Mouse (Mus musculus): ENCODE data around the gene Stard13.

Gene Stard13

GRCm38 (mm10) chr5:151057716-151058115 lies 175.9 kb downstream of the Stard13 start:
- no peak for ATAC-seq (ENCODE audit: low TSS enrichment)

DNA sequence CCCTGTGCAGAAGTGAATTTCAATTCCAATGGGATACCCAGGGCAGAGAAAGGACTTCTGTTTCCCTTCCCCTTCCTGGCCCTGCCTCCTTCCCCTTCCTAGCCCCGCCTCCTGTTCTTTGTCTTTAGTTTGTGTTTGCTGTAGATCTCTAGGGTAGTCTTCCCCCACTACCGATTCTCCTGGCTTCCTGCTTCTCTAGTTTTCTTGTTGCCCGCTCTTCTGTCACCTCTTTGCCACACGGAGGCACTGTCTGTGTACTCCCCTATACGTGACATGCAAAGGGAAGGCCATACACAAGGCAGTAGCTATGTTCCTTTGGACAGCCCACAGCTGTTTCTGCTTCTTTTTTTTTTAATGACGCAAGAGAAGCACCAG lies 176.7 kb downstream of the Stard13 start:
- no peak for ATAC-seq (ENCODE audit: low TSS enrichment)

DNA sequence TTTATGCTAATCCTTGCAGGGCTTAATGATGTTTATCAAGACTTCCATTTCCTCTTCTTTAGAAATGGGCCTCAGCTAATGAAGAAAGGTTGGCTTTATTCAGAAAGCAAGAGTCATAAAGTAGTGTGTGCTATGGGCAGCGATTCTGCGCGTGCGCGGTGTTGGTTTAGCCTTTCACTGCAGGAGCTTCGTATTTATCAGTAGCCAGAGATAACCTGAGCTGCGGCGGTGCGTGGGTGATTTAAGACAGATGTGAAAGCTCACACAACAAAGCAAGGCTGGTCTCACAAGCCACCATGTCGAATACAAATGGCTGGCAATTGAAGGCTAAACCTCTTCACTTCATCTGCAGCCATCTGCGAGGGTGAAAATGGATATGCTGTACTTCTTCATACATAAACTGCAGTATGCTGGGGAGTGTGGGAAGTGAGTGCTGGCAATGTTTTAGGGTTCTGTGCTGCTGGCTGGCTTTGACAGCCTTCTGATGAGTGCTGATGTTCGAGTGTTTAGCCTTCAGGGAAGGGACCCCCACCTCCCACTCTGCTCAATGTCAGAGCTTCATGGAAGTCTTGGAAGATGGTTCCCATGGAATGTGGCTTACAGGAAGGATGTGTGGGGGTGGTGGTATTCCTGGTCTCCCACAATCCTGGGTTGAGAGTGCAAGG lies 177.2 kb downstream of the Stard13 start:
- ATAC-seq (ENCODE audit: low TSS enrichment): peak; percentile 73

DNA sequence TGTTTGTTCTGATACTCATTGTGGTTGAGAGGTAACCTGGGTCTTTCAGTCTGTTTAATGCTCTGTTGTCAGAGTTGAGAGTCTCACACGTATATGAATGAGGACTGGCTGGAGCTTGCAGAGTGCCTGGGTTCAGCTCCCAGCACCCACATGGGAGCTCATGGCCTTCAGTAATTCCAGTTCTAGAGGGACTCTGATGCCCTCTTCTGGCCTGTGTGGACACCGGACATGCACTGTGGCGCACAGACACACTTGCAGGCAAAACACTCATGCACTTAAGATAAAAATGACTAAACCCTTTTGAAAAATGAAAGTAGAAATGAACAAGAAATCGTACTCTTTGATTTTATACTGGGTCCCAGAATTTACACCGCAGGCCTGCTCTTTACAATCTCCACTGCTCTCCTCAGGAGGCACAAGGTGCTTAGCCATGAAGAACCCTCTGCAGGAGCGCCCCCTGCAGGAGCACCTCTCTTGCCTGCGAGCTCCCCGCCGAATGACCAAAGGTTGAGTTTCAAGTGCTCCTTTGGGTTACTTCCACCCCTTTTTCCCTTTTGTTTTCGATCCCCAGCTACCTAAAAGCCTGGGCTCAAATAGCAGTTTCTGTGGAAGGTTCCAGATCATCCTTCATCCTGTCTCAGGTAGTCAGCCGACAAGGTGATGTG lies 178.1 kb downstream of the Stard13 start:
- ATAC-seq (ENCODE audit: low TSS enrichment): no peak

DNA sequence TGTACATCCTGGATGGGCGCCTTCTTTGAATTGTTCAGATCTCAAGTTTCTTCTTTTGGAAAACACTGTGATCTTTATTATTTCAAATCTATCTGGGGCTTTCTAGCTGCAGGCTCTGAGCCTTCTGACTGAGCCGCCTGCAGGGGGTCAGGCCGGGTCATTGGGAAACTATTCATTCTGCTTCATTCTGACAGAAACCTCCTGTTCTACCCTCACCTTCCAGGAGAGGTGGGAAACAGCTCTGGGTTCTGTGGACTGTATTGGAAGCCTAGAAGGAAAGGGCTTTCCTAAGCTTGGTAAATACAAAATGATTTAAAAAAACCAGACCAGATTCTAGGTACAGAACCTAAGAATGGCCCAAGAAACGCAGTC lies 178.9 kb downstream of the Stard13 start:
- no peak for ATAC-seq (ENCODE audit: low TSS enrichment)

DNA sequence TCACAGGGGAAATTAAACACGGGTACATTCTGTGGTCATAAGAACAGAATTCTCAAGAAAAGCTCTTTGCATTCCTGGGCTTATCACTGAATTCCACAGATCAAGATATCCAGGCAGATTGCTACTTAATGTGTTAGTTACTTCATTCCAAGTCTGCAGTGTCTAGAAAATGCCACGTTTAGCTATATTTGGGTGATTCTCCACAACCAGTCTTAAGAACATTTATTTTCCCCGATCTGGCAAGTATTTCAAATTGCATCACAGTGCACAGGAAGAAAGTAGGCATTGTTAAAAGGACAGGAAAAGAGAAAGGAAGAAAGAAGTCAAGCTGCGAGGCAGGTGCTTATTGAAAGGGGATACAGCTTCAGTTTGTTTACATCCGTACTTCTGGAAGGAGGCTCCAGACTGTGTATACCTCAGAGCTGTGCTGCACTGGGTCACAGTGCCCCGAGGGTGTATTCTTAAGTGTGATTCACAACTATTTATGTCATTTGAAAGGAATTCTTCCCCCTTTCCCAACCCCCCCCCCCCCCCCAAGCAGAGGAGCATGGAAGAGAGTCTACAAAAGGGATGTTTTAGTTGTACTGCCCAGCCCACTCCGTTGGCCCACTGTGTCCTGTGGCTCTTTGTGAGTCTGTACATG lies 179.4 kb downstream of the Stard13 start:
- ATAC-seq (ENCODE audit: low TSS enrichment): peak; percentile 46

DNA sequence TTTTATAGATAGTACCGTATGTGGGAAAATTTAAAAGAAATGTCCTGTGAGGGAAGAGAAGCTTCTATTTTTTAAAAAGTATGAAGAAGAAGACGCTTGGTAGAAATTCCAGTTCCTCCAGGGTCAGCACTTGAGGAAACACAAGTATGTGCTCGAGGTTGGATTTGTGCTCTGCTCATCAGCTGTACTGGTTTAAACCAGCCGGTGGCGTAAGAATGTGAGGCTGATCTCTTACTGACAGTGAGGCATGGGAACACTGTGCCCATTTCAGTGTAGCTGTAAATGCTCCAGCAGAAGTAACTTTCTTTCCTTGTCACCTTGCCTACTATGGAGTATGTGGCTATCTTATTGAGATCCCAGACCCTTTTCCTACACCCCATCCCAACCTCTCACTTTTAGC lies 180.4 kb downstream of the Stard13 start:
- no peak for ATAC-seq (ENCODE audit: low TSS enrichment)

DNA sequence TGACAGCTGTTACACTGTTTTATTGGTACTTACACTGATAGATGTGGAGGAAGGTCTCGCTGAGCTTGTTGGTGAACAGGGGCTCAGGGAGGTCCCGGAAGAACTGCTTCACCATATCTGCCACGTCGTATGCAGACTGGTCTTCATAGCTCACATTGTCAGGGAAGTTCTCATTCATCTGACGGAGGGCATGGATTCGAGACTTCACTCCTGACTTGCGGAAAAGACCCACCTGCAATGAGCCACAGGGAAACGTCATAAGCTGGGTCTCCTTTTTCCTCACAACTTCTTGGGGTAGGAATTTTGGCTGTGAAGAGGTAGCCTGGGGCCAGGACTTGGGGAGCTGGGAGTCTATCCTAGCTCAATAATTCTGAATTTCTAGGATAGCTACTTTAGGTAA lies 181.3 kb downstream of the Stard13 start:
- ATAC-seq (ENCODE audit: low TSS enrichment): no peak

DNA sequence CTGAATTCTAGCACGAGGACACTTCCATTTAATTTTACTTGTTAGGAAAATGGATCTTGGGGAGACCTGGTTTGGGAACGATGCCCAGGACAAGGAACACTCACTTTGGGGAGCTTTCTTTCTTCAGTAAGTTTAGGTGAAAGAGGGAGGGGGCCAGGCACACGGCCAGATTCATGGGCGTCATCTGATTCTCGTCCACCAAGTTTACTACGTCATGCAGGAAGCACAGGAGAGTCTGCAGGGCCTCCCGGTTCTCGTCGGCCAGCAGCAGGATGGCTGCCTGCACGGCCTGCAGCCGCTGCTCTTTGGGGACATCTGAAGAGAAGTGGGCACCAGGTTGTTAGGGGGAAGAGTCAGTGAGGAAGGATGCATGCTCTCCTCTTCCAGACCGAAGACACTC lies 186.1 kb downstream of the Stard13 start:
- no peak for ATAC-seq (ENCODE audit: low TSS enrichment)

GRCm38 (mm10) chr5:151046917-151047316 lies 186.7 kb downstream of the Stard13 start:
- no peak for ATAC-seq (ENCODE audit: low TSS enrichment)

- ATAC-seq (ENCODE audit: low TSS enrichment): peak; percentile 88
Measured at GRCm38 (mm10) chr5:151046131-151046530, 187.5 kb downstream of the Stard13 start.

DNA sequence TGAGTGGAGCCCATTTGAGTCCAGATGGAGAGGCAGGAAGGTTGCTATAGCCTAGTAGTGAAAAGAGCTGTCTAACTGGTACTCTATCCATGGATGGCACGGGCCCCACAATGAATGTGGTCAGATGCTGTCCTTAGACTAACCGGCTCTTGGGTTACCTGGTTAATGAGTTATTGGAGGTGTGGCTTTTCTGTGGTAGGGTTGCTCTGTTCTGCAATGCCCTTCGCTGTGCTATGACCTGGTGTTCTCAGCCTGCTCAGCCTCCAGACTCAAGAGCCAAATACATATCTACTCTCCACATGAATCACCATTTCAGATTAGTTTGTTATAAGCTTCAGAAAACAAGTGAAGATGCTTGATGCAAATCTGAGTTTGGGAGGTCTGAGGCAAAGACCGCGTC lies 190.7 kb downstream of the Stard13 start:
- no peak for ATAC-seq (ENCODE audit: low TSS enrichment)

GRCm38 (mm10) chr5:151037871-151038270 lies 195.8 kb downstream of the Stard13 start:
- no peak for ATAC-seq (ENCODE audit: low TSS enrichment)

DNA sequence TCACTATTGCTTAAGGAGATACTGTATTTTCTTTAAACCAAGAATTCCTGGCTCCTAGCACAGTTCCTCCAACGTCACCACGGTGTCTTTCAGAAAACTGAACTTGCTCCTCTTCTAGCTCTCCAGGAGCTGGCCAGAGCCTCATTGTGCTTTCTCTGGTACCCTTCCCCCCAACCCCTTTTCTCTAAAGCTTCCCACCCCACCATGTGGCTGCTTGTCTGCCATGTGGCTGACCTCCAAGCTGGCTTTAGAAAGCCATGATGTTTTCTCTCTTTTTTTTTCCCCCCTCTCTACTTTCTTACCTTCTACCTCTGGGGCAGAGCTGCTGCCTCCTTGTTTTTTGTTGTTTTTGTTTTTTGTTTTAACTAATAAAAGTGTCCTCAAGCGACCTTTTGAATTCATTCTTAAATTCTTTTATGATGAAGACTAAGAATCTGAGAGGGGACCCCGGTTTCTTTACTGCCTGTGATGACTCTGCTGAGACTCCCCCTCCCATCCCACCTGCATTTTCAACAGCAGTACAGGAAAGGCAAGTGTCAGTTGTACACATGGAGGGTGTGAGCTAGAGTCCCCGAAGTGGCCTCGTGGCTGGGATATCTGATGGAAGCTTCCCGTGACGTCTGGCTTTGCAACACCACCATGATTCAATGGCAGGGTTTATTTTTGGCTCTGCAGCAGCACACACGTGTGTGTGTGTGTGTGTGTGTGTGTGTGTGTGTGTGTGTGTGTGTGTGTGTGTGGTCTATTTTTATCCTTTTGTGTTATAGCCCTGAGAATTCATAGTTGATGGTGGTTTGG lies 198.7 kb downstream of the Stard13 start:
- no peak for ATAC-seq (ENCODE audit: low TSS enrichment)

GRCm38 (mm10) chr5:151028906-151029305 lies 204.7 kb downstream of the Stard13 start:
- ATAC-seq (ENCODE audit: low TSS enrichment): no peak

DNA sequence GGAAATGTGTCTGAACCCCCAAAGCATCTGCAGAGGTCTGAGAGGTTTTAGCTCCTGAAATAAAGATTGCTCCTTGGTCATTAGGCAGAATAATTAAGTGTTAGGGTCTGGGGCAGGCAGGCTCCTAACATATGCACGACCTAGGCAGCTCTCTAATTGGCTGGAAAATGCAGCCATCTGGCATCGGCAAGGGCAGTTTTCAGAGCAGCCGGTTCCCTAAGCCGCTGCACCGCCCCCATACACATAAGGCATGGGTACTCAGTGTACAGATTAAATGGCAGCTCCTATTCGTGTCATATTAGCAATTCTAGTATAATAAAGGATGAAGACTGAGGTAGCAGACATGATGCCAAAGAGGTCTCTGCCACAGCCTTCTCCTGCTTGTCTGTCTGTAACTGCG lies 206.5 kb downstream of the Stard13 start:
- 0 out of 2 replicates have a peak, but pooled peaks have one; percentile 14 for ATAC-seq (ENCODE audit: low TSS enrichment)

- ATAC-seq (ENCODE audit: low TSS enrichment): no peak
Measured at GRCm38 (mm10) chr5:151026069-151026468, 207.6 kb downstream of the Stard13 start.

- ATAC-seq (ENCODE audit: low TSS enrichment): no peak
Measured at GRCm38 (mm10) chr5:151024483-151024882, 209.2 kb downstream of the Stard13 start.

- peak; percentile 72 for ATAC-seq (ENCODE audit: low TSS enrichment)
Measured at GRCm38 (mm10) chr5:151023461-151023860, 210.2 kb downstream of the Stard13 start.

GRCm38 (mm10) chr5:151022939-151023338 lies 210.7 kb downstream of the Stard13 start:
- peak; percentile 84 for ATAC-seq (ENCODE audit: low TSS enrichment)

- ATAC-seq (ENCODE audit: low TSS enrichment): peak; percentile 41
Measured at GRCm38 (mm10) chr5:151022026-151022425, 211.6 kb downstream of the Stard13 start.

GRCm38 (mm10) chr5:151020831-151021230 lies 212.8 kb downstream of the Stard13 start:
- no peak for ATAC-seq (ENCODE audit: low TSS enrichment)
